ENCODE assay signal across 8 mouse cellular contexts in the genomic region with DNA sequence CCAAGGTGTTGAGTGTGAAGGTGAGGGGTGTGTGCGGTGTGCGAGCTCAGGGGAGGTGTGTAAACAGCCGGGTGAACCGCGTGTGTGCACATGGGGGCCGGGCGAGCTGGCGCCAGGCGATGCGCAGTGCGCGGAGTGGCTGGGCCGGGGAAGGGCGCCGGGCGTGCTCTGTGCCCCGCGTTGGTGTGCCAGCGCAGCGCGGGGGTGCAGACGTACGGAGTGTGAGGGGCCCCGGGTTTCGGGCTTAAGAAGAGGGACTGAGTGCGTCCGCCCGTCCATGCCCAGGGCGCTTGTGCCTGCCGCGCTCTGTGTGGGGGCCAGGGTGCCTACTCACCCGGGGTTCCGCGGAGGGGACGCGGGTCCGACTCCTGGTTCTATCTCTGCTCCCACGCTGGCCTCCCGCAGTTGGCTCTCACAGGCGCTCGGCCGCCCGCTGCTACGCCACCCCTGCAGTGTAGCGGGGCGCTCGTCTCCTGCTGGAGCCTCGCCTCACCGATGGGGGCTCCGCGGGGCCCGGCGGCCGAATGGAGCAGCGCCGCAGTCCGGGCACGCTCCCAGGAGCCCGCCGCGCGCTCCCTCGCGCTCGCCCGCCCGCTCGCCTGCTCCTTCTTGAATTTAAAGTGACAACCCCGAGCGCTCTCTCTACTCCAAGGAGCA. TPM values are rescaled to one million over a fixed set of nuclear protein-coding genes. Genes with fewer than 3 reads are reported as not detected.
DNase-seq lines count a peak whose midpoint lies in the region; ATAC-seq and TF ChIP-seq lines count a peak whose summit lies in the region.

No protein-coding gene starts in this region.

- peak overlapping the region; percentile 77 for H3K9ac ChIP-seq in hindbrain, embryonic 13.5 days
- peak overlapping the region; percentile 74 for H3K9ac ChIP-seq in midbrain, embryonic 16.5 days (ENCODE audit: low read depth, low read length)

- TF ChIP-seq POLR2A in embryonic fibroblast, embryonic 13.5 days (IDR thresholded peaks at IDR 0.05; ENCODE audit: low read depth, low read length): peak; percentile 11; the same call in 1 of the 2 replicates

- H3K36me3 ChIP-seq in hindbrain, embryonic 13.5 days: no peaks in the 10 kb centered on the region
- H3K36me3 ChIP-seq in midbrain, embryonic 16.5 days (ENCODE audit: control insufficient read depth, insufficient read depth, low read length): no peaks in the 10 kb centered on the region

- ATAC-seq in CD4-positive, CD25-positive, alpha-beta regulatory T cell, adult 4 months: no peak
- ATAC-seq in hindbrain, embryonic 13.5 days (ENCODE audit: low FRiP score): peak; percentile 82
- peak; percentile 79 for ATAC-seq in midbrain, embryonic 16.5 days

- H3K27ac ChIP-seq in embryonic fibroblast, embryonic 13.5 days (ENCODE audit: insufficient read depth, low read length): no peak overlapping the region
- H3K27ac ChIP-seq in hindbrain, embryonic 13.5 days: no peak overlapping the region
- H3K27ac ChIP-seq in midbrain, embryonic 16.5 days (ENCODE audit: low read length): 0 out of 2 replicates have a peak overlapping the region, but pooled peaks have one; percentile 24

- no peak for TF ChIP-seq CTCF in embryonic fibroblast, embryonic 13.5 days (IDR thresholded peaks at IDR 0.05; ENCODE audit: borderline replicate concordance, insufficient read depth, low read length)

- H3K9me3 ChIP-seq in hindbrain, embryonic 13.5 days: no peaks in the 10 kb centered on the region
- no peaks in the 10 kb centered on the region for H3K9me3 ChIP-seq in midbrain, embryonic 16.5 days (replicated peaks; ENCODE audit: control insufficient read depth, low read length, poor library complexity, severe bottlenecking)

- peak overlapping the region; percentile 45 for H3K4me3 ChIP-seq in embryonic fibroblast, embryonic 13.5 days (ENCODE audit: insufficient read depth, low read length)
- H3K4me3 ChIP-seq in hindbrain, embryonic 13.5 days: peak overlapping the region; percentile 57
- peak overlapping the region; percentile 56 for H3K4me3 ChIP-seq in midbrain, embryonic 16.5 days (ENCODE audit: low read depth, low read length)

- peak overlapping the region; percentile 98 for H3K4me2 ChIP-seq in hindbrain, embryonic 13.5 days
- peak overlapping the region; percentile 97 for H3K4me2 ChIP-seq in midbrain, embryonic 16.5 days (ENCODE audit: low read length)

- intact Hi-C loops in left cerebral cortex, postnatal 4 days (cut with DNase I): no loop called here

- WGBS in hindbrain, embryonic 13.5 days: under 1% methylated on average over 66 of the region's 70 CpGs
- under 1% methylated on average over 65 of the region's 70 CpGs for WGBS in midbrain, embryonic 16.5 days

- peak; percentile 20 for DNase-seq in CD4-positive, CD25-positive, alpha-beta regulatory T cell, adult 2 months (ENCODE audit: low read depth, low spot score)
- DNase-seq in adrenal gland, postnatal 36 days: peak; percentile 74 to 80
- DNase-seq in left cerebral cortex, postnatal 4 days: peak; percentile 51
- peak; percentile 20 for DNase-seq in urinary bladder, postnatal 14 days (ENCODE audit: low spot score)

- no peaks in the 10 kb centered on the region for H3K4me1 ChIP-seq in embryonic fibroblast, embryonic 13.5 days (ENCODE audit: control insufficient read depth, insufficient read depth, low read length)
- H3K4me1 ChIP-seq in hindbrain, embryonic 13.5 days (replicated peaks): peaks cover 10% of the 10 kb centered on the region
- H3K4me1 ChIP-seq in midbrain, embryonic 16.5 days (ENCODE audit: control insufficient read depth, insufficient read depth, low read length): peaks cover 4% of the 10 kb centered on the region; the same call in 1 of the 2 replicates

- peaks cover 63% of the 10 kb centered on the region for H3K27me3 ChIP-seq in hindbrain, embryonic 13.5 days
- peaks cover 7% of the 10 kb centered on the region for H3K27me3 ChIP-seq in midbrain, embryonic 16.5 days (ENCODE audit: control insufficient read depth, insufficient read depth, low read depth, low read length)

RNA-seq across cellular contexts. Expression of a gene that starts 0.5 kb away (rescaled TPM):
- polyA plus RNA-seq in CD4-positive, CD25-positive, alpha-beta regulatory T cell, adult 4 months (2017; shearing (Covaris generic)): not detected
- total RNA-seq in adrenal gland, postnatal 36 days (2021): 10 to 100 TPM; 66.1 to 69.9 TPM
- 1.4 and 1.9 TPM in 2 replicates for polyA plus RNA-seq in embryonic fibroblast, embryonic 13.5 days (2011; ENCODE audit: insufficient read length, low read depth, missing spikeins)
- polyA plus RNA-seq in hindbrain, embryonic 13.5 days (2015; fragmentation: Nextera tagmentation; extraction: Ambion mirVana): 2.9 and 3.6 TPM in 2 replicates
- total RNA-seq in left cerebral cortex, postnatal 4 days (2021): 1 to 10 TPM; 4.4 to 5.3 TPM
- 3.2 and 5.2 TPM in 2 replicates for polyA plus RNA-seq in midbrain, embryonic 16.5 days (2015; fragmentation: Nextera tagmentation; extraction: Ambion mirVana)

RNA-seq across cellular contexts. Expression of a gene that starts 21.7 kb away (rescaled TPM):
- not detected for polyA plus RNA-seq in CD4-positive, CD25-positive, alpha-beta regulatory T cell, adult 4 months (2017; shearing (Covaris generic))
- total RNA-seq in adrenal gland, postnatal 36 days (2021): 10 to 100 TPM; 25.2 to 36.9 TPM
- polyA plus RNA-seq in embryonic fibroblast, embryonic 13.5 days (2011; ENCODE audit: insufficient read length, low read depth, missing spikeins): not detected in 2 replicates
- polyA plus RNA-seq in hindbrain, embryonic 13.5 days (2015; fragmentation: Nextera tagmentation; extraction: Ambion mirVana): not detected in 2 replicates
- total RNA-seq in left cerebral cortex, postnatal 4 days (2021): not detected
- not detected in 2 replicates for polyA plus RNA-seq in midbrain, embryonic 16.5 days (2015; fragmentation: Nextera tagmentation; extraction: Ambion mirVana)

RNA-seq across cellular contexts. Expression of a gene that starts 33.5 kb away (rescaled TPM):
- 1 to 10 TPM in 1 of 2 experiments, under 1 TPM in 1; 0.73 to 3.6 TPM for polyA plus RNA-seq in CD4-positive, CD25-positive, alpha-beta regulatory T cell, adult 4 months (2017; shearing (Covaris generic))
- total RNA-seq in adrenal gland, postnatal 36 days (2021): 100 to 1,000 TPM; 683 to 762 TPM
- 16.4 and 17.3 TPM in 2 replicates for polyA plus RNA-seq in embryonic fibroblast, embryonic 13.5 days (2011; ENCODE audit: insufficient read length, low read depth, missing spikeins)
- polyA plus RNA-seq in hindbrain, embryonic 13.5 days (2015; fragmentation: Nextera tagmentation; extraction: Ambion mirVana): 22.5 and 24.3 TPM in 2 replicates
- total RNA-seq in left cerebral cortex, postnatal 4 days (2021): 10 to 100 TPM; 42.6 to 44.2 TPM
- polyA plus RNA-seq in midbrain, embryonic 16.5 days (2015; fragmentation: Nextera tagmentation; extraction: Ambion mirVana): 25.1 and 35.3 TPM in 2 replicates

RNA-seq across cellular contexts. Expression of a gene that starts 37.5 kb away (rescaled TPM):
- polyA plus RNA-seq in CD4-positive, CD25-positive, alpha-beta regulatory T cell, adult 4 months (2017; shearing (Covaris generic)): 1 to 10 TPM; 2.6 to 3.2 TPM
- total RNA-seq in adrenal gland, postnatal 36 days (2021): 10 to 100 TPM; 25.8 to 26.8 TPM
- 24.1 and 29.2 TPM in 2 replicates for polyA plus RNA-seq in embryonic fibroblast, embryonic 13.5 days (2011; ENCODE audit: insufficient read length, low read depth, missing spikeins)
- 7.0 and 7.8 TPM in 2 replicates for polyA plus RNA-seq in hindbrain, embryonic 13.5 days (2015; fragmentation: Nextera tagmentation; extraction: Ambion mirVana)
- 1 to 10 TPM; 1.1 to 2.0 TPM for total RNA-seq in left cerebral cortex, postnatal 4 days (2021)
- 3.8 and 3.9 TPM in 2 replicates for polyA plus RNA-seq in midbrain, embryonic 16.5 days (2015; fragmentation: Nextera tagmentation; extraction: Ambion mirVana)

Comparison
In these comparisons a context has a peak if more than half of its experiments do, and no peak if none do; other contexts are left out.
1. DNase-seq: peak in every context shown above with its lines; median percentile 77 in adrenal gland, postnatal 36 days; 51 in left cerebral cortex, postnatal 4 days; 20 in CD4-positive, CD25-positive, alpha-beta regulatory T cell, adult 2 months; 20 in urinary bladder, postnatal 14 days.